Mouse (Mus musculus): ENCODE measurements around the gene Gm20896.
"Not testable (repeated sequence)": the region's sequence is repeated elsewhere in the genome, so short reads cannot be mapped to it uniquely, and the experiment has no call there.

Gm20896 gene

DNA sequence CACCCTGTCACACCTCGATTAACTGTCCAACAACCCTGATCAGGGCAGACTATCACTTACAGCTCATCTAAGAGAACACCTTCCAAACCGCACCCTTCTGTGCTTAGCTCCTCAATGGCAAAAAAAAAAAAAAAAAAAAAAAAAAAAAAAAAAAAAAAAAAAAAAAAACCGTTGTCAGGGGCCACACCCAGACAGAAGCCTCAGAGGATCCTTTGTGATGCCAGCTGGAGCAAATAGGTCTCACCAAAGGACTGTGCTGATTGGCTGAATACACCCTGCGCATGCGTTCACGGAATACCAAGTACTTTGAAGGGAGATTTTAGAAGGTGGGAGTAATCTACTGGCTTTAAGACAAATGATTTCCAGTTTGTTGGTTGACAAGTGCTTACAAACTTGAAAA, at the start of gene Gm20896:
Gene Gm20896, minus strand, starts transcription at position 101 of the 400 bp plus-strand sequence.
- not testable (repeated sequence) for DNase-seq

Measured in layer of hippocampus, adult 9-11 months (tissue).